ENCODE assay signal across 10 mouse cellular contexts in the genomic region with DNA sequence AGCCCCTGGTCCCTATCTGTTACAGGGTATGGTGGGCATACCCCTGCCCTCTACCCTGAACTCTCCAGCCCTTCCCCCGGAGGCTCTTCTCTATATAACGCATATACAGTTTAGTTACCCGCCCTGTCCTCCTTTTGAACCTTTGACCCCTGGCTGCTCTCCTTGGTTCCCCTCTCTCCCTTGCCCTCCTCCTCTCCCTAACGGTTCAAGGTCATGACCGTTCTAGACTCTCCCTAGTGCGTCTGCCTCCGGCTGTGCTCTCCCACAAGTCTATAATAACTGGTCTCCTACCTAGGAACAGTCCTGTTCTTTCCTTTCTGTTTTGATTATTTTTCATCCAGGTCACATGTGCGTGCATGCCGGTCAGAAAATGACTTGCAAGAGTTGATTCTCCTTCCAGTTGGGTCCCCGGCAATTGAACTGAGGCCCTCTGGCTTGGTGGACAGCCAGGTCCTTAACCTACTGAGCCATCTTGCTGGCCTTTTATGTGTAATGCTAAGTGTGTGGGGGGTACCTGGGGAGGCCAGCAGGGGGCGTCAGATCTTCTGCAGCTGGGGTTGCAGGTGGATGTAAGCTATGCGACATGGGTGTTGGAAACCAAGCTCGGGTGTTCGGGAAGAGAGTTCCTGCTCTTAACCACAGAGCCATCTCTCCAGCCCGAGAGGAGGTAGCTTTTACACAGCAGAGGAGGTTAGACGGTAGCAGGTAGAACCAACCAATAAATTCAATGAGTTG. TPM values are rescaled to one million over a fixed set of nuclear protein-coding genes. Genes with fewer than 3 reads are reported as not detected.
DNase-seq lines count a peak whose midpoint lies in the region; ATAC-seq and TF ChIP-seq lines count a peak whose summit lies in the region.
"Had no signal": no experiment of that assay in that cellular context is flagged by ENCODE, and none has a peak within 500 bp of the region (broad histone marks: within the 10 kb centered on the region; RNA-seq: fewer than 3 reads in every experiment).

No protein-coding gene starts in this region.

- TF ChIP-seq CTCF in testis, adult 2 months (IDR thresholded peaks at IDR 0.05; ENCODE audit: control insufficient read depth, insufficient read depth, insufficient replicate concordance, low read depth, low read length) = peak; percentile 63; the same call in 1 of the 2 replicates

- H3K4me3 ChIP-seq in hindbrain, embryonic 11.5 days (ENCODE audit: low read depth, low read length) = no peak overlapping the region
- H3K4me3 ChIP-seq in hindbrain, embryonic 12.5 days = no peak overlapping the region
- no peak overlapping the region for H3K4me3 ChIP-seq in testis, adult 2 months (ENCODE audit: control insufficient read depth, low read depth, low read length)
- no peak overlapping the region for H3K4me3 ChIP-seq in midbrain, embryonic 13.5 days (replicated peaks)
- H3K4me3 ChIP-seq: heart, embryonic 13.5 days had no signal

- H3K36me3 ChIP-seq in hindbrain, embryonic 11.5 days (ENCODE audit: control insufficient read depth, insufficient read depth, low read length) = no peaks in the 10 kb centered on the region
- no peaks in the 10 kb centered on the region for H3K36me3 ChIP-seq in hindbrain, embryonic 12.5 days
- H3K36me3 ChIP-seq in testis, adult 2 months (ENCODE audit: control insufficient read depth, insufficient read depth, low read length) = no peaks in the 10 kb centered on the region
- no peaks in the 10 kb centered on the region for H3K36me3 ChIP-seq in midbrain, embryonic 13.5 days
- H3K36me3 ChIP-seq: heart, embryonic 13.5 days had no signal

- no peak overlapping the region for H3K9ac ChIP-seq in hindbrain, embryonic 11.5 days (ENCODE audit: low read depth, low read length)
- no peak overlapping the region for H3K9ac ChIP-seq in hindbrain, embryonic 12.5 days
- H3K9ac ChIP-seq in midbrain, embryonic 13.5 days (replicated peaks) = no peak overlapping the region
- H3K9ac ChIP-seq: heart, embryonic 13.5 days had no signal

- H3K4me1 ChIP-seq in hindbrain, embryonic 11.5 days (replicated peaks; ENCODE audit: control insufficient read depth, insufficient read depth, low read length) = peaks cover 6% of the 10 kb centered on the region
- H3K4me1 ChIP-seq in hindbrain, embryonic 12.5 days = peaks cover 25% of the 10 kb centered on the region
- peaks cover 14% of the 10 kb centered on the region for H3K4me1 ChIP-seq in testis, adult 2 months (ENCODE audit: control insufficient read depth, insufficient read depth, low read length)
- H3K4me1 ChIP-seq in midbrain, embryonic 13.5 days (replicated peaks) = peaks cover 23% of the 10 kb centered on the region

- DNase-seq in hindbrain, embryonic 11.5 days (ENCODE audit: low spot score) = peak; percentile 43
- no peak for DNase-seq in testis, postnatal 14 days (ENCODE audit: low spot score)
- peak; percentile 80 for DNase-seq in induced T-regulatory cell, adult 2 months (ENCODE audit: low read depth)
- DNase-seq in thymus, postnatal 36 days = peak; percentile 55 to 59
- no peak for DNase-seq in spleen, adult 12 weeks (ENCODE audit: low spot score)
- DNase-seq: cerebellum, adult 11 months had no signal

- H3K9me3 ChIP-seq in hindbrain, embryonic 11.5 days (ENCODE audit: control insufficient read depth, low read length) = no peaks in the 10 kb centered on the region
- no peaks in the 10 kb centered on the region for H3K9me3 ChIP-seq in hindbrain, embryonic 12.5 days (replicated peaks)
- H3K9me3 ChIP-seq in midbrain, embryonic 13.5 days = no peaks in the 10 kb centered on the region
- H3K9me3 ChIP-seq: heart, embryonic 13.5 days had no signal

- TF ChIP-seq POLR2A in testis, adult 2 months (IDR thresholded peaks at IDR 0.05; ENCODE audit: control insufficient read depth, low read depth, low read length) = no peak

- H3K27ac ChIP-seq in hindbrain, embryonic 11.5 days (ENCODE audit: low read depth, low read length) = no peak overlapping the region
- no peak overlapping the region for H3K27ac ChIP-seq in hindbrain, embryonic 12.5 days
- no peak overlapping the region for H3K27ac ChIP-seq in testis, adult 2 months (ENCODE audit: control insufficient read depth, insufficient read depth, low read depth, low read length)
- no peak overlapping the region for H3K27ac ChIP-seq in midbrain, embryonic 13.5 days
- H3K27ac ChIP-seq: heart, embryonic 13.5 days had no signal

- WGBS in hindbrain, embryonic 11.5 days = 74% methylated on average over 16 of the region's 16 CpGs
- WGBS in hindbrain, embryonic 12.5 days = 77% methylated on average over 16 of the region's 16 CpGs
- whole genome bisulfite sequencing in midbrain, embryonic 13.5 days = 80% methylated on average over 16 of the region's 16 CpGs

- peaks cover 5% of the 10 kb centered on the region for H3K27me3 ChIP-seq in hindbrain, embryonic 11.5 days (ENCODE audit: control insufficient read depth, insufficient read depth, low read length)
- H3K27me3 ChIP-seq in hindbrain, embryonic 12.5 days = no peaks in the 10 kb centered on the region; the same call in 1 of the 2 replicates
- H3K27me3 ChIP-seq in testis, adult 2 months (ENCODE audit: control insufficient read depth, insufficient read depth, low read length) = no peaks in the 10 kb centered on the region
- H3K27me3 ChIP-seq in midbrain, embryonic 13.5 days = 0 out of 2 replicates have a peak, but pooled peaks cover 3% of the 10 kb centered on the region
- H3K27me3 ChIP-seq: heart, embryonic 13.5 days had no signal

- H3K4me2 ChIP-seq in hindbrain, embryonic 11.5 days (replicated peaks; ENCODE audit: low read depth, low read length) = no peak overlapping the region
- no peak overlapping the region for H3K4me2 ChIP-seq in hindbrain, embryonic 12.5 days (replicated peaks)
- no peak overlapping the region for H3K4me2 ChIP-seq in midbrain, embryonic 13.5 days (replicated peaks)
- H3K4me2 ChIP-seq: heart, embryonic 13.5 days had no signal

- ATAC-seq in hindbrain, embryonic 11.5 days (ENCODE audit: low FRiP score) = no peak
- ATAC-seq in hindbrain, embryonic 12.5 days (ENCODE audit: low FRiP score) = no peak
- ATAC-seq in midbrain, embryonic 13.5 days = no peak

RNA-seq across cellular contexts. Expression of a gene that starts 2.7 kb away (rescaled TPM):
- polyA plus RNA-seq in hindbrain, embryonic 11.5 days (2014; fragmentation: Nextera tagmentation; extraction: Ambion mirVana) = 3.4 and 5.0 TPM in 2 replicates
- polyA plus RNA-seq in hindbrain, embryonic 12.5 days (2016; fragmentation: Nextera tagmentation; extraction: Ambion mirVana) = 5.6 and 6.3 TPM in 2 replicates
- polyA plus RNA-seq in testis, adult 2 months (2012; rRNA removed) = 2.6 and 3.2 TPM in 2 replicates
- 3.9 and 4.7 TPM in 2 replicates for polyA plus RNA-seq in midbrain, embryonic 13.5 days (2015; fragmentation: Nextera tagmentation; extraction: Ambion mirVana)

Comparison
In these comparisons a context has a peak if more than half of its experiments do, and no peak if none do; other contexts are left out.
1. DNase-seq: peak in hindbrain, embryonic 11.5 days (single experiment), induced T-regulatory cell, adult 2 months (single experiment) and thymus, postnatal 36 days (2 of 2); none in testis, postnatal 14 days (single experiment) and spleen, adult 12 weeks (single experiment).